Mouse (Mus musculus) G1E (cell line): ENCODE results near the gene Acmsd. TPM values are rescaled to one million over a fixed set of nuclear protein-coding genes. Genes with fewer than 3 reads are reported as not detected.

Experiments used
- ATAC-seq: 2 replicates; pipeline ENCODE4 v1.8.0; 2016; ENCODE audit warnings: mild to moderate bottlenecking; ENCODE audit not compliant: insufficient number of reproducible peaks, poor library complexity, low FRiP score, severe bottlenecking; ENCODE audit errors: extremely low read depth
- DNase-seq: peaks from one replicate; pipeline ENCODE4 v3.0.0; 2012; ENCODE audit warnings: low spot score
- H3K27me3 ChIP-seq: 2 replicates; pipeline ENCODE4 v1.6.1; 2012; ENCODE audit warnings: mild to moderate bottlenecking, low read length, inconsistent platforms; ENCODE audit not compliant: insufficient read depth
- H3K36me3 ChIP-seq: replicated peaks from 2 replicates; pipeline ENCODE3; 2012; ENCODE audit warnings: mild to moderate bottlenecking, inconsistent platforms
- H3K4me1 ChIP-seq: 2 replicates; pipeline ENCODE4 v1.6.1; 2012; ENCODE audit warnings: low read depth, low read length, inconsistent platforms, mixed read lengths; ENCODE audit not compliant: insufficient read depth
- H3K4me3 ChIP-seq: 2 replicates; pipeline ENCODE4 v1.5.1; 2012; ENCODE audit warnings: low read depth, mild to moderate bottlenecking, inconsistent platforms, low read length, moderate library complexity, mixed read lengths
- H3K9me3 ChIP-seq: replicated peaks from 2 replicates; pipeline ENCODE4 v1.6.1; 2012; ENCODE audit warnings: inconsistent platforms
- CTCF ChIP-seq: IDR thresholded peaks from 2 replicates; pipeline ENCODE4 v1.5.1; 2012; ENCODE audit warnings: low read depth, low read length, inconsistent platforms, mixed read lengths
- GATA1 ChIP-seq: IDR thresholded peaks from 2 replicates; pipeline ENCODE4 v1.6.1; 2012; ENCODE audit warnings: borderline replicate concordance, low read length, inconsistent platforms, mixed read lengths
- GATA2 ChIP-seq: IDR thresholded peaks from 2 replicates; pipeline ENCODE4 v1.6.1; 2012; ENCODE audit warnings: low read depth, low read length, inconsistent platforms, borderline replicate concordance
- POLR2AphosphoS5 ChIP-seq: IDR thresholded peaks from 2 replicates; pipeline ENCODE4 v1.6.1; 2012; ENCODE audit warnings: low read depth, low read length, inconsistent platforms; ENCODE audit not compliant: insufficient replicate concordance
- TAL1 ChIP-seq: conservative IDR thresholded peaks from 2 replicates; pipeline ENCODE4 v1.6.1; 2012; ENCODE audit warnings: low read depth, low read length, inconsistent platforms, mixed read lengths
- polyA plus RNA-seq: library from polyadenylated mRNA; stranded (reverse); fragments of >175 nt; gene quantifications from 2 replicates; pipeline ENCODE4 v1.2.3, GENCODE M21; 2012
- total RNA-seq, 2 experiments: library from RNA; stranded (forward) in 1 of 2; stranded (reverse) in 1 of 2; fragments of 200-1000 nt in 1 of 2; fragments of >200 nt in 1 of 2; fragmentation: Nextera tagmentation in 1 of 2; gene quantifications; 2 replicates each; pipeline ENCODE4 v1.2.3; 2014 to 2017

Gene Acmsd
- total and polyA plus RNA-seq, 3 experiments: 0.08 to 0.90 (median 0.71) TPM

DNA sequence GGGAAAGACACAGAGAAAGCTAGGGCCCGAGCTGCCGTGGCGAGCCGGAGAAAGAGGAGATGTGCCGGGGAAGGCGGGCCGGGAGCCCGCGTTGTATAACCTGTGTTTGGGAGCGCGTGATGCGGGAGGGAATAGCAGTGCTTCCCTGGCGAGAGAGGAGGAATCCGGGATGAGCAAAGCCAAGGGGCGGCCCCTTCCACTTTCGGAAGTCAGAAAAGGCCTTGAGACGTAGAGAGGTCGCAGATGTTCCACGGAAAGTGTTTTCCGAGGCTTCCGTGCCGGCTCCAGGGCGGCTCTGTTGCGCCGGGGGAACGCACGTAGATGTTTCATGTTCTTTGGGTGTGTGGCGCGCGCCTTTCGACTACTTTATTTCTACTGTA, 45.3 kb downstream of the Acmsd start:
- Histone ChIP-seq H3K36me3 (peaks cover 38% of the 10 kb centered on the region), H3K27me3 (no peaks in the 10 kb centered on the region), H3K9me3 (no peaks in the 10 kb centered on the region), H3K4me1 (peaks cover 46% of the 10 kb centered on the region), H3K4me3 (peak overlapping the region; percentile 91)
- TF ChIP-seq CTCF: no peak
- TF ChIP-seq GATA1: no peak
- TF ChIP-seq GATA2: no peak
- TF ChIP-seq POLR2AphosphoS5: no peak
- no peak for TF ChIP-seq TAL1
- no peak for ATAC-seq
- peak; percentile 26 for DNase-seq

DNA sequence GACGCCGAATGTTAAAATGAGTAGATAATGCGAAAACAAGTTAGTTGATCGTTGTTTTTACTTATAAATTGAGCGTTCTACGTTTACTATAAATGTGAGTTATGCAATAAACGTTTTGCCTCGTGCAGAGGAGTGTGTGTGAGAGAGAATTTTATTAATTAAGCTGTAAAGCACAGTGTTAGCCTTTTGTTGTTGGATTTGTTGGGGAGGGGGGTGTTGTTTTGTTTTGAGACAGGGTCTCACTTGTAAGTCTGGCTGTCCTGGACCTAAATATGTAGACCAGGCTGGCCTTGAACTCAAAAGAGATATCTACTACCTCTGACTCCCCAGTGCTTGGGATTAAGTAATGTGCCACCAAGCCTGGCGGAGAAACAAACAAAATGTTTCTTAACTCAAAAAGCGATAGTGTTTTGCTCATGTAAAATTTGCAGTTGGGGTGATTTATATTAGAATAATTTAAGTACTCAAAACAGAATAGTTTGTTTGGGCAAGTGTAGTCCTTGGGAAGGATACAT, 46.0 kb downstream of the Acmsd start:
- no peak for TF ChIP-seq CTCF
- TF ChIP-seq POLR2AphosphoS5: no peak
- TF ChIP-seq GATA1: no peak
- Histone ChIP-seq H3K9me3 (no peaks in the 10 kb centered on the region), H3K4me3 (peak overlapping the region; percentile 91), H3K27me3 (no peaks in the 10 kb centered on the region), H3K4me1 (peaks cover 54% of the 10 kb centered on the region), H3K36me3 (peaks cover 41% of the 10 kb centered on the region)
- ATAC-seq (no peak), DNase-seq (no peak)

- peaks cover 42% of the 10 kb centered on the region for H3K36me3 ChIP-seq
- H3K9me3 ChIP-seq: no peaks in the 10 kb centered on the region
- DNase-seq (no peak), ATAC-seq (no peak)
- TF ChIP-seq POLR2AphosphoS5 (no peak), GATA1 (no peak), TAL1 (no peak), CTCF (no peak), GATA2 (no peak)
- H3K4me1 ChIP-seq: peaks cover 61% of the 10 kb centered on the region
- H3K4me3 ChIP-seq: peak overlapping the region; percentile 58; the same call in 1 of the 2 replicates
- no peaks in the 10 kb centered on the region for H3K27me3 ChIP-seq
Observed at GRCm38 (mm10) chr1:127776246-127776645, 47.0 kb downstream of the Acmsd start.

GRCm38 (mm10) chr1:127778611-127779010, 49.4 kb downstream of the Acmsd start:
- Histone ChIP-seq H3K27me3 (no peaks in the 10 kb centered on the region), H3K9me3 (no peaks in the 10 kb centered on the region), H3K4me1 (peaks cover 67% of the 10 kb centered on the region), H3K4me3 (no peak overlapping the region; the same call in 1 of the 2 replicates), H3K36me3 (peaks cover 54% of the 10 kb centered on the region)
- DNase-seq: no peak
- ATAC-seq: no peak
- TF ChIP-seq GATA1 (no peak), CTCF (no peak), POLR2AphosphoS5 (no peak), GATA2 (no peak), TAL1 (no peak)

GRCm38 (mm10) chr1:127780142-127780541, 50.9 kb downstream of the Acmsd start:
- peak overlapping the region; percentile 18; the same call in 1 of the 2 replicates for H3K4me3 ChIP-seq
- peaks cover 77% of the 10 kb centered on the region for H3K4me1 ChIP-seq

DNA sequence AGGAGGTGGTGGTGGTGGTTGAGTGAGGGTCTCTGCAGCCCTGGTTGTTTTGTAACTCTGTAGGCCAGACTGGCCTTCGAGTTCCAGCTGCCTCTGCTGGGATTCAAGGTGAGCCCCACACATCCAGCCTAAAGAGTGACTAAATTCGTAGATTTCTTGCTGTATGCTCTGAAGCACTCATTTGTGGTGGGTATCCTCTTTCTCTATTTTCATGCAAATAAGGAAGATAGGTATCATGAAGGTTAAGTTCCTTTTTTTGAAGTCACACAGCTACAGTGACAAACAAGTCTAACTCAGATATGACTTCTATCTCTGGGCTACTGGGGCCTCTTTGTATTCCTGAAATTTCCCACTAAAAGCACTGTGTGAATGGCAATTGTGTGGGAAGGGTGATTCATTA, 51.6 kb downstream of the Acmsd start:
- Histone ChIP-seq H3K36me3 (peaks cover 68% of the 10 kb centered on the region), H3K27me3 (no peaks in the 10 kb centered on the region), H3K4me3 (peak overlapping the region; percentile 44; the same call in 1 of the 2 replicates), H3K4me1 (peaks cover 81% of the 10 kb centered on the region), H3K9me3 (no peaks in the 10 kb centered on the region)
- ATAC-seq (peak; percentile 42), DNase-seq (no peak)
- TF ChIP-seq CTCF (no peak), GATA2 (no peak), POLR2AphosphoS5 (no peak), TAL1 (no peak), GATA1 (no peak)

More at GRCm38 (mm10) chr1:127780142-127780541, 50.9 kb downstream of the Acmsd start:
- peaks cover 64% of the 10 kb centered on the region for H3K36me3 ChIP-seq
- no peaks in the 10 kb centered on the region for H3K9me3 ChIP-seq
- ATAC-seq: 0 out of 2 replicates have a peak, but pooled peaks have one; percentile 9
- H3K27me3 ChIP-seq: no peaks in the 10 kb centered on the region
- no peak for TF ChIP-seq GATA2
- TF ChIP-seq GATA1: no peak
- TF ChIP-seq TAL1: no peak
- no peak for TF ChIP-seq POLR2AphosphoS5
- TF ChIP-seq CTCF: no peak
- DNase-seq: no peak

GRCm38 (mm10) chr1:127783862-127784261, 54.6 kb downstream of the Acmsd start:
- H3K4me1 ChIP-seq: peaks cover 75% of the 10 kb centered on the region
- no peaks in the 10 kb centered on the region for H3K9me3 ChIP-seq
- DNase-seq: no peak
- no peak overlapping the region for H3K4me3 ChIP-seq
- H3K27me3 ChIP-seq: no peaks in the 10 kb centered on the region
- TF ChIP-seq TAL1 (no peak), GATA1 (no peak), CTCF (no peak), GATA2 (no peak), POLR2AphosphoS5 (no peak)
- peaks cover 62% of the 10 kb centered on the region for H3K36me3 ChIP-seq
- ATAC-seq: no peak
